Mouse (Mus musculus) midbrain, embryonic 16.5 days (tissue): ENCODE data around the gene Scn1b. TPM values are rescaled to one million over a fixed set of nuclear protein-coding genes. Genes with fewer than 3 reads are reported as not detected.

Experiments
- ATAC-seq: fragments of 200-750 bp; cut with Nextera tagmentation; 2 replicates; pipeline ENCODE4 v1.8.0; 2017; ENCODE audit warnings: moderate TSS enrichment
- H3K27ac ChIP-seq: fragments of 300-500 bp; sonication (generic); 2 replicates; pipeline ENCODE4 v1.5.1; 2014; ENCODE audit warnings: mild to moderate bottlenecking, low read length, mixed read lengths
- H3K27me3 ChIP-seq: fragments of 300-500 bp; sonication (generic); 2 replicates; pipeline ENCODE4 v1.6.1; 2014; ENCODE audit warnings: low read depth, low read length, mixed read lengths; ENCODE audit not compliant: control insufficient read depth, insufficient read depth
- H3K36me3 ChIP-seq: fragments of 300-500 bp; sonication (generic); 2 replicates; pipeline ENCODE4 v1.6.1; 2014; ENCODE audit warnings: mild to moderate bottlenecking, low read length, moderate library complexity, mixed read lengths; ENCODE audit not compliant: control insufficient read depth, insufficient read depth
- H3K4me1 ChIP-seq: fragments of 300-500 bp; sonication (generic); 2 replicates; pipeline ENCODE4 v1.6.1; 2014; ENCODE audit warnings: mild to moderate bottlenecking, low read length, mixed read lengths; ENCODE audit not compliant: control insufficient read depth, insufficient read depth
- H3K4me2 ChIP-seq: fragments of 300-500 bp; sonication (generic); 2 replicates; pipeline ENCODE4 v1.6.1; 2014; ENCODE audit warnings: mild to moderate bottlenecking, low read length, mixed read lengths
- H3K4me3 ChIP-seq: fragments of 300-500 bp; sonication (generic); 2 replicates; pipeline ENCODE4 v1.5.1; 2014; ENCODE audit warnings: low read depth, mild to moderate bottlenecking, low read length, moderate library complexity, mixed read lengths
- H3K9ac ChIP-seq: fragments of 300-500 bp; sonication (generic); 2 replicates; pipeline ENCODE4 v1.6.1; 2014; ENCODE audit warnings: low read depth, low read length, mixed read lengths
- H3K9me3 ChIP-seq: fragments of 300-500 bp; sonication (generic); replicated peaks from 2 replicates; pipeline ENCODE4 v1.6.1; 2014; ENCODE audit warnings: mild to moderate bottlenecking, low read length, mixed read lengths; ENCODE audit not compliant: control insufficient read depth, poor library complexity, severe bottlenecking
- WGBS: fragments of 180-500 bp; shearing (Covaris S2); extraction: QIAGEN DNeasy Blood & Tissue Kit; methylation state at CpG from one replicate; pipeline ENCODE4 v1.1.7; 2014; 5-methylcytosine and 5-hydroxymethylcytosine counted together
- polyA plus RNA-seq: library from polyadenylated mRNA; unstranded; fragments of >200 nt; fragmentation: Nextera tagmentation; extraction: Ambion mirVana; gene quantifications from 2 replicates; pipeline ENCODE4 v1.2.1, GENCODE M21; 2015

Scn1b gene
- polyA plus RNA-seq, 1 experiment from 2014 or later, result 12.2 TPM

DNA sequence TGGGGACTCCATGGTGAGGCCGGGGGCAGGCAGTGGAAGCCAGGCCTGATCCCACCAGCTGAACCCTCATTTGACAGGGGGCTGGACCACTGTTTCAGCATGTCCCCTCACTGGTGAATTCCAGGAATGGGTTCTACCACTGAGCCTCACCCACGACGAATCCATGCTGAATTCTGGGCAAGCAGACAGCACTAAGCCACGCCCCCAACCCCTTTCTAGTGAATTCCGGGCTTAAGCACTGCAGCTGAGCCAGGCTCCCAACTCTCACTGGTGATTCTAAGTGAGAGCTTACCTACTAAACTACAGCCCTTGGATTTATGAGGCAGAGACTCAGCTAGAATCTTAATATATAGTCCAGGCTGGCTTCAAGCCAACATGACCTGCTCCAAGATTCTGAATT is 59.0 kb downstream of the Scn1b start:
- Histone ChIP-seq H3K27me3 (no peaks in the 10 kb centered on the region), H3K4me2 (no peak overlapping the region), H3K27ac (no peak overlapping the region), H3K9ac (no peak overlapping the region), H3K9me3 (no peaks in the 10 kb centered on the region), H3K36me3 (no peaks in the 10 kb centered on the region), H3K4me1 (peaks cover 2% of the 10 kb centered on the region; the same call in 1 of the 2 replicates), H3K4me3 (no peak overlapping the region)
- WGBS, result 43% methylated on average over 5 of the region's 5 CpGs
- no peak for ATAC-seq

Other genes starting within 250 kb of the Scn1b start
- gene Cd22, start 246.7 kb downstream of the Scn1b start, polyA plus RNA-seq, result 0.06 TPM in 1 of 2 replicates, not detected in the other
- gene Mag, start 212.1 kb downstream of the Scn1b start, polyA plus RNA-seq, result 4.5 and 4.7 TPM in 2 replicates
- gene Hamp2, start 202.3 kb downstream of the Scn1b start, polyA plus RNA-seq, result not detected in 2 replicates
- gene Hamp, start 183.0 kb downstream of the Scn1b start, polyA plus RNA-seq, result not detected in 2 replicates
- gene Usf2, start 170.2 kb downstream of the Scn1b start, polyA plus RNA-seq, result 28.6 and 29.6 TPM in 2 replicates
- gene Lsr, start 153.5 kb downstream of the Scn1b start, polyA plus RNA-seq, result 16.7 and 19.0 TPM in 2 replicates
- gene Fam187b, start 153.2 kb downstream of the Scn1b start, polyA plus RNA-seq, result 0.60 and 0.84 TPM in 2 replicates
- gene Fxyd5, start 84.5 kb downstream of the Scn1b start, polyA plus RNA-seq, result 19.0 and 24.4 TPM in 2 replicates
- gene Fxyd7, start 75.5 kb downstream of the Scn1b start, polyA plus RNA-seq, result 188 and 270 TPM in 2 replicates
- gene Fxyd1, start 69.8 kb downstream of the Scn1b start, polyA plus RNA-seq, result 11.2 and 17.3 TPM in 2 replicates
- gene Lgi4, start 67.7 kb downstream of the Scn1b start, polyA plus RNA-seq, result 0.15 and 0.35 TPM in 2 replicates
- not detected in 2 replicates for gene Fxyd3, start 50.3 kb downstream of the Scn1b start, polyA plus RNA-seq
- gene Hpn, start 11.7 kb downstream of the Scn1b start, polyA plus RNA-seq, result 0.21 TPM in 1 of 2 replicates, not detected in the other
- 239 and 246 TPM in 2 replicates for gene Gramd1a, start 28.9 kb upstream of the Scn1b start, polyA plus RNA-seq
- gene Scgb2b2, start 163.5 kb upstream of the Scn1b start, polyA plus RNA-seq, result not detected in 2 replicates
- gene Scgb1b2, start 164.8 kb upstream of the Scn1b start, polyA plus RNA-seq, result not detected in 2 replicates
- gene Scgb2b3, start 235.1 kb upstream of the Scn1b start, polyA plus RNA-seq, result not detected in 2 replicates
- gene Scgb1b3, start 248.6 kb upstream of the Scn1b start, polyA plus RNA-seq, result not detected in 2 replicates